Mouse (Mus musculus) spleen, embryonic (tissue): Measurements from ENCODE around the gene Thsd7b.
"Not testable (repeated sequence)": the region's sequence is repeated elsewhere in the genome, so short reads cannot be mapped to it uniquely, and the experiment has no call there.

Source experiments
- CTCF ChIA-PET: fragments of 350-600 bp; sonication (Branson Sonifier 250); formaldehyde crosslinking; loops from one replicate; lab custom pipeline; 2022; lab: Charles Lee

Gene Thsd7b

GRCm38 (mm10) chr1:130099227-130099626, 826.1 kb downstream of the Thsd7b start:
- CTCF ChIA-PET = no interaction called here

GRCm38 (mm10) chr1:130112580-130113314, 839.6 kb downstream of the Thsd7b start:
- CTCF ChIA-PET = no interaction called here

DNA sequence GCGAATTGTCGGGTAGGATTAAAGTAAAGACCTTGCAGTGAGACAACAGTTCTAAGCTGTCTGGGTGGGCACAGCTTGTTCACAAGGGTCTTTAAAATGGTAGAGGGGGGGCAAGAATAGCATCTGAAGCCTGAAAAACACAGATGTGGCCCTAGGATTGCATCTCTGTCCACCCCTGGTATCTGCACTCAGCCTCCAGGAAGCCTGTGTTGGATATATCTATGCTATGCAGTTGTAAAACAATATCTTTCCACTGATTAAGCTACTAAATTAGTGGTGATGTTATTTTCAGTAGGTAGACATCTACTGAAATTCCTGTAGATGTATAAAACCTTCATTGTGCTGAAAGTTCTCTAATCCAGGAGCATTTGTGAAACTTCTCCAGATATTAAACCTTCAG, 840.4 kb downstream of the Thsd7b start:
- CTCF ChIA-PET = no interaction called here

- CTCF ChIA-PET = interaction anchor here (0.5 kb wide), 1 partner anchor 14 kb away, joined by 3 read pairs; no protein-coding TSS in a partner anchor
Observed at GRCm38 (mm10) chr1:130130901-130131300, 857.8 kb downstream of the Thsd7b start.

DNA sequence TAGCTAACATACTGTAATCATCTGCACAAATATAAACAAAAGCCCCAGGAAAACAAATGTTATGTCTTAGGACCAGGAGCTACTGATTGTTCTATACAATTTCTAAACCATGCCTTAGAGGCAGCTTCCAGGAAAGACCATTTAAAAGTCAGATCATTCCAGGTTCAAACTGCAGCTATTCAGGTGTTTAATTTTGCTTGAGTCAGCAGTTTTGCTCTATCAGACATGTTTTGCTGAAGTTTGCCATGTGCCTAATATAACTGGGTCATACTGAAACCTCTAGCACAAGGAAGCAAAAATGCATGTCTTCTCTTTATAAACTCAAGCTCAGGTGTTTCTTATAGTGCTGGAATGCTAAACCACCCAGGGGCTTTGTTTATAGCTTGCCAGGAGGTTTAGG, 893.1 kb downstream of the Thsd7b start:
- CTCF ChIA-PET = no interaction called here

- CTCF ChIA-PET = no interaction called here
Observed at GRCm38 (mm10) chr1:130167260-130167659, 894.2 kb downstream of the Thsd7b start.

DNA sequence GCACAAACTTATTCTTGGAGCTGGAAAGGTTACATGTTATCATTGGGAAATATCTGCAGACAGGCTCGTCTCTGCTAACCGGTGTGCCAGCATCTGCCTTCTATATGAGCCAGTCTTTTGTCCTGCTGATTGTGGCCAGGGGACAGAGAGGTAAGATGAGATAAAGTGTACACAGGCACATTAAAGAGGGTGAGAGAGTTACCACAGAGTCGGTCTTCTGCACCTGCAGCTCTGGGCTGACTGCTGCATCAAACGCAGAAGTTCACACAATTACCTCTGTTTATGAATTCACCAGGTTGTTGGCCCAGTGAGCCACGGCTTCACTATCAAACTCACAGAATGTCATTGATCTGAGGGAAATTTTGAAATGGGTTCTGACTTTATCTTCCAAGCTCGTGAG, 896.8 kb downstream of the Thsd7b start:
- CTCF ChIA-PET = no interaction called here

DNA sequence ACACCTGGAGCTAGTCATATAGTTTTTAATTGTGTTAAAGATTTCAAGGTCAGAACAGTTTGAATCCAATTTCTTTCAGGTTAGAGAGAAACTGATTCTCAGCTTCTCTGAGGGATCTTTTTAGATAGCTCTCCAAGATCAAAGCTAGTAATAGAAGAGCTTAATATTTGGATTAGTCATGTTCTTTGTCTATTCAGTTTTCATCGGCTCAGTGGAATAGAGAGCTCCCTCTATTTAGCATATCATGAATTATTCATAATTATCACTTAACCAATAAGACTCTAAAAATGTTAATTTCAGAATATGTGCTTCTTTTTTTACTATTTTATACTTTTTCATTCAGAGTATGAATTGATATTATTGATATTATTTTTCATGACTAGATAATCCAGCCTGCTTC, 897.2 kb downstream of the Thsd7b start:
- CTCF ChIA-PET = no interaction called here

GRCm38 (mm10) chr1:130186836-130187235, 913.7 kb downstream of the Thsd7b start:
- CTCF ChIA-PET = not testable (repeated sequence)

DNA sequence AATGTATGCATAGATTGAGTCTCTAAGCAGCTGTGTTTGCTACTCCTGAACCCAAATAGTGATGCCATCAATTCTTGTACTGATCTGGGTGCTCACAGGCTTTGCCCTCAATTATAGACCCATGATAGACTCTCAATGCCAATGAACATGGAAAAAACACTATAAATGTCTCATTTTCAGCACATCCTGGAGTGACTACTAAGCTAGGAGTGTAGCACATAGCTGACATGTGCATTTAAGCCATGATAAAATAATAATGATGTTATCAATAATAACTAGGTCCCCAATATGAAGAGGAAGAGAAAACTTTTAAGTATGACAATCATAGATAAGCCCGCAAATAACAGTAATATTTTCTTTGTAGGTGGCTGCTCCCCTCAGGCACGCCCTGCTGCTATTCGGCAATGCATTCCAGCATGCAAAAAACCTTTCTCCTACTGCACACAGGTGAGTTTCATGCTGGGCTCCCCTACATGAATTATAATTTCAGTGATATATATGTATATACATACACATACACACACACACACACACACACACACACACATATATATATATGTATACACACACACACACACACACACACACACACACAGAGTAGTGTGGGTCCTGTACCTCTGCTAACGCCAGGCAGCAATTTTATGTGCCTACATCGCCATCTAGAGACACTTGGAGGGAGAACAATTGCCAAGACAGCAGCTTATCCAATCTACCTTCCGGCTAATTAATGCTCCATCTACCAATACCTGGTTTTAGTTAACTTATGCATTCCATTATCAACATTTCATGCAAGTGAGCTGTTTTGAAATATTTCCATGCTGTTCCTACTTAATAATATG, 919.3 kb downstream of the Thsd7b start:
- CTCF ChIA-PET = no interaction called here

- CTCF ChIA-PET = no interaction called here
Observed at GRCm38 (mm10) chr1:130217404-130217803, 944.3 kb downstream of the Thsd7b start.

DNA sequence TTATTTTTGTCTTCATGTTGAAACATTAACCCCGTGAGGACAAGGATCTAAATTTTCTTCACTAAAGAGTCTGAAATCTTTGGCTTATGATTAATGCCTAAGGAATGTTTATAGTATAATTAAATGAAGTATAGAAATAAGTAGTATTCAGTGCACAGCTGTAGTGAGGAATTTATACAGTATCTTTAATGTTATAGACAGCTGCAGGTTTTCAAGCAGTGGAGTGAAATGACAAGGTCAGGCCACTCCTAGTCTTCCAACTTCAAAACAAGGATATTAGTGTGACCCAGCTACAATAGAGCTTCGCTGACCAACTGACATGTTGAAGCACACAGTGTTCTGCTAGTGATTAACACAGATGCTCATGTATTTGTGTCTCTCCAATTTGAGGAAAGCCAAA, 949.8 kb downstream of the Thsd7b start:
- CTCF ChIA-PET = interaction anchor here (0.6 kb wide), 1 partner anchor 1394 kb away, joined by 3 read pairs; no protein-coding TSS in a partner anchor

- CTCF ChIA-PET = no interaction called here
Observed at GRCm38 (mm10) chr1:130245563-130245962, 972.5 kb downstream of the Thsd7b start.

GRCm38 (mm10) chr1:130246264-130246663, 973.2 kb downstream of the Thsd7b start:
- CTCF ChIA-PET = not testable (repeated sequence)

- CTCF ChIA-PET = not testable (repeated sequence)
Observed at GRCm38 (mm10) chr1:130246930-130247329, 973.8 kb downstream of the Thsd7b start.

DNA sequence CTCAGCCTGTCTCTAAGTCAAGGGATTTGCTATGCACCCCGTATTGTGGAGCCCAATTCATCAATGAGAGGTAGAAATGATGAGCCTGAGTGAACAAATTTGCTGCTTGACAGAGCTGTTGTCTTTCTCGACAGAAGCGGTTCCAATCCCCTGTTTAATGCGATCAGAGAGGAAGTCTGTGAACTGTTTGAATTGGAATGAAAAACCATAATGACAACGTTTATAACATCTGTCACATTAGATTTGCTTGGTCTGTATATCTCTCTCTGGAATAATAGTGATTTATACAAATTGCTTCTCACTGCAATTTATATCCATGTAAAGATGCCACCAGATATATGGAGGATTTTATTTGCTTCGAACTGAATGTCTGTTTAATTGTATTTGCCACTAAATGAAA, 988.9 kb downstream of the Thsd7b start:
- CTCF ChIA-PET = no interaction called here
